Mouse (Mus musculus) spleen, postnatal 36 days (tissue): ENCODE results near the gene 4930558K02Rik.

ENCODE experiments used
- DNase-seq, 2 experiments: peaks; one replicate each; pipeline ENCODE4 v3.0.0; 2022; ENCODE audit warnings: low spot score in 2 of 2, mixed read lengths in 1 of 2

The 4930558K02Rik gene

GRCm38 (mm10) chr1:161951009-161951779 lies 28.2 kb downstream of the 4930558K02Rik start:
- DNase-seq, result no peak

- DNase-seq, result no peak
These were observed 37.4 kb downstream of the 4930558K02Rik start for GRCm38 (mm10) chr1:161942082-161942481.

- DNase-seq, result no peak
These were observed 47.1 kb downstream of the 4930558K02Rik start for GRCm38 (mm10) chr1:161932286-161932685.

- no peak for DNase-seq
These were observed 47.6 kb downstream of the 4930558K02Rik start for GRCm38 (mm10) chr1:161931817-161932216.

GRCm38 (mm10) chr1:161931313-161931712 lies 48.1 kb downstream of the 4930558K02Rik start:
- DNase-seq, result no peak

GRCm38 (mm10) chr1:161927976-161928375 lies 51.5 kb downstream of the 4930558K02Rik start:
- no peak for DNase-seq

- no peak for DNase-seq
These were observed 54.1 kb downstream of the 4930558K02Rik start for GRCm38 (mm10) chr1:161925281-161925805.

GRCm38 (mm10) chr1:161924321-161924720 lies 55.1 kb downstream of the 4930558K02Rik start:
- DNase-seq, result no peak

- DNase-seq, result peak; percentile 34 to 41
These were observed 57.5 kb downstream of the 4930558K02Rik start for GRCm38 (mm10) chr1:161921928-161922327.

GRCm38 (mm10) chr1:161920475-161921454 lies 58.7 kb downstream of the 4930558K02Rik start:
- DNase-seq, result no peak

- DNase-seq, result no peak
These were observed 59.8 kb downstream of the 4930558K02Rik start for GRCm38 (mm10) chr1:161919594-161919993.

GRCm38 (mm10) chr1:161918682-161919372 lies 60.6 kb downstream of the 4930558K02Rik start:
- DNase-seq, result no peak

- no peak for DNase-seq
These were observed 61.4 kb downstream of the 4930558K02Rik start for GRCm38 (mm10) chr1:161917940-161918484.

- no peak for DNase-seq
These were observed 63.4 kb downstream of the 4930558K02Rik start for GRCm38 (mm10) chr1:161916036-161916435.

GRCm38 (mm10) chr1:161913648-161913984 lies 65.8 kb downstream of the 4930558K02Rik start:
- no peak for DNase-seq

GRCm38 (mm10) chr1:161912940-161913647 lies 66.3 kb downstream of the 4930558K02Rik start:
- DNase-seq, result no peak

- DNase-seq, result no peak
These were observed 70.4 kb downstream of the 4930558K02Rik start for GRCm38 (mm10) chr1:161909074-161909473.

GRCm38 (mm10) chr1:161907795-161908457 lies 71.5 kb downstream of the 4930558K02Rik start:
- no peak for DNase-seq

GRCm38 (mm10) chr1:161907111-161907510 lies 72.3 kb downstream of the 4930558K02Rik start:
- no peak for DNase-seq
